Mouse (Mus musculus) embryonic facial prominence, embryonic 14.5 days (tissue): ENCODE measurements around the gene Ntn4. TPM values are rescaled to one million over a fixed set of nuclear protein-coding genes. Genes with fewer than 3 reads are reported as not detected.

ENCODE experiments used
- ATAC-seq: fragments of 200-750 bp; cut with Nextera tagmentation; 2 replicates; pipeline ENCODE4 v1.8.0; 2017; ENCODE audit warnings: low read depth, moderate number of reproducible peaks, moderate TSS enrichment
- DNase-seq: peaks from one replicate; pipeline ENCODE4 v3.0.0-alpha.2; 2015; ENCODE audit warnings: low spot score
- H3K27ac ChIP-seq: fragments of 300-500 bp; sonication (generic); replicated peaks from 2 replicates; pipeline ENCODE4 v1.5.1; 2014; ENCODE audit warnings: low read depth, mild to moderate bottlenecking, low read length, moderate library complexity
- H3K27me3 ChIP-seq: fragments of 300-500 bp; sonication (generic); replicated peaks from 2 replicates; pipeline ENCODE4 v1.6.1; 2014; ENCODE audit warnings: low read length; ENCODE audit not compliant: control insufficient read depth, insufficient read depth
- H3K36me3 ChIP-seq: fragments of 300-500 bp; sonication (generic); 2 replicates; pipeline ENCODE4 v1.6.1; 2014; ENCODE audit warnings: low read length, mixed read lengths; ENCODE audit not compliant: control insufficient read depth, insufficient read depth
- H3K4me1 ChIP-seq: fragments of 300-500 bp; sonication (generic); 2 replicates; pipeline ENCODE4 v1.6.1; 2014; ENCODE audit warnings: antibody characterized with exemption, low read length; ENCODE audit not compliant: control insufficient read depth, insufficient read depth
- H3K4me2 ChIP-seq: fragments of 300-500 bp; sonication (generic); 2 replicates; pipeline ENCODE4 v1.6.1; 2014; ENCODE audit warnings: low read depth, mild to moderate bottlenecking, low read length, moderate library complexity, mixed read lengths
- H3K4me3 ChIP-seq: fragments of 300-500 bp; sonication (generic); 2 replicates; pipeline ENCODE4 v1.5.1; 2014; ENCODE audit warnings: low read depth, mild to moderate bottlenecking, low read length
- H3K9ac ChIP-seq: fragments of 300-500 bp; sonication (generic); 2 replicates; pipeline ENCODE4 v1.6.1; 2014; ENCODE audit warnings: low read depth, mild to moderate bottlenecking, low read length, moderate library complexity, mixed read lengths
- H3K9me3 ChIP-seq: fragments of 300-500 bp; sonication (generic); 2 replicates; pipeline ENCODE4 v1.6.1; 2016; ENCODE audit warnings: low read length; ENCODE audit not compliant: control insufficient read depth
- WGBS: fragments of 180-500 bp; shearing (Covaris S2); extraction: QIAGEN DNeasy Blood & Tissue Kit; methylation state at CpG from one replicate; pipeline ENCODE4 v1.1.7; 2014; 5-methylcytosine and 5-hydroxymethylcytosine counted together
- polyA plus RNA-seq: library from polyadenylated mRNA; unstranded; fragments of >200 nt; fragmentation: Nextera tagmentation; extraction: Ambion mirVana; gene quantifications from 2 replicates; pipeline ENCODE4 v1.2.1, GENCODE M21; 2014

The Ntn4 gene
- polyA plus RNA-seq, 1 experiment from 2014 or later = 0.74 TPM

- ATAC-seq (no peak), DNase-seq (no peak)
- H3K4me2 ChIP-seq = no peak overlapping the region
Measured at GRCm38 (mm10) chr10:93749267-93750192, 109.0 kb downstream of the Ntn4 start.

GRCm38 (mm10) chr10:93751302-93751701, 110.8 kb downstream of the Ntn4 start:
- Histone ChIP-seq H3K9me3 (no peaks in the 10 kb centered on the region), H3K9ac (no peak overlapping the region), H3K4me1 (no peaks in the 10 kb centered on the region), H3K4me2 (no peak overlapping the region), H3K27ac (no peak overlapping the region), H3K36me3 (no peaks in the 10 kb centered on the region), H3K4me3 (no peak overlapping the region), H3K27me3 (no peaks in the 10 kb centered on the region)
- WGBS = 68% methylated on average over 14 of the region's 14 CpGs
- ATAC-seq = no peak
- DNase-seq = no peak

More at GRCm38 (mm10) chr10:93749267-93750192, 109.0 kb downstream of the Ntn4 start:
- Histone ChIP-seq H3K36me3 (no peaks in the 10 kb centered on the region), H3K27ac (no peak overlapping the region), H3K9ac (no peak overlapping the region), H3K4me1 (no peaks in the 10 kb centered on the region), H3K9me3 (no peaks in the 10 kb centered on the region), H3K27me3 (no peaks in the 10 kb centered on the region), H3K4me3 (no peak overlapping the region)
- 59% methylated on average over 21 of the region's 21 CpGs for WGBS

- WGBS = 74% methylated on average over 13 of the region's 13 CpGs
- Histone ChIP-seq H3K36me3 (no peaks in the 10 kb centered on the region), H3K9me3 (no peaks in the 10 kb centered on the region), H3K4me1 (no peaks in the 10 kb centered on the region), H3K4me3 (no peak overlapping the region), H3K4me2 (no peak overlapping the region), H3K9ac (no peak overlapping the region), H3K27ac (no peak overlapping the region), H3K27me3 (no peaks in the 10 kb centered on the region)
- DNase-seq (no peak), ATAC-seq (no peak)
Measured at GRCm38 (mm10) chr10:93753711-93754391, 113.4 kb downstream of the Ntn4 start.

- H3K27me3 ChIP-seq = no peaks in the 10 kb centered on the region
- H3K36me3 ChIP-seq = no peaks in the 10 kb centered on the region
- H3K4me3 ChIP-seq = no peak overlapping the region
- WGBS = 40% methylated on average over 10 of the region's 10 CpGs
- no peak for DNase-seq
- no peak overlapping the region for H3K27ac ChIP-seq
- H3K9ac ChIP-seq = no peak overlapping the region
- H3K9me3 ChIP-seq = no peaks in the 10 kb centered on the region
- no peaks in the 10 kb centered on the region for H3K4me1 ChIP-seq
- no peak for ATAC-seq
- no peak overlapping the region for H3K4me2 ChIP-seq
Measured at GRCm38 (mm10) chr10:93756211-93756610, 115.7 kb downstream of the Ntn4 start.

GRCm38 (mm10) chr10:93759644-93760043, 119.2 kb downstream of the Ntn4 start:
- no peaks in the 10 kb centered on the region for H3K9me3 ChIP-seq
- H3K27ac ChIP-seq = no peak overlapping the region
- ATAC-seq = no peak
- no peaks in the 10 kb centered on the region for H3K36me3 ChIP-seq
- no peak for DNase-seq
- 71% methylated on average over 4 of the region's 4 CpGs for WGBS
- H3K4me3 ChIP-seq = no peak overlapping the region
- H3K9ac ChIP-seq = no peak overlapping the region
- no peaks in the 10 kb centered on the region for H3K27me3 ChIP-seq
- no peaks in the 10 kb centered on the region for H3K4me1 ChIP-seq
- no peak overlapping the region for H3K4me2 ChIP-seq

GRCm38 (mm10) chr10:93760429-93760828, 119.9 kb downstream of the Ntn4 start:
- no peaks in the 10 kb centered on the region for H3K4me1 ChIP-seq
- no peak for ATAC-seq
- H3K36me3 ChIP-seq = no peaks in the 10 kb centered on the region
- no peak overlapping the region for H3K27ac ChIP-seq
- H3K4me2 ChIP-seq = no peak overlapping the region
- no peaks in the 10 kb centered on the region for H3K27me3 ChIP-seq
- no peak overlapping the region for H3K4me3 ChIP-seq
- H3K9me3 ChIP-seq = no peaks in the 10 kb centered on the region
- H3K9ac ChIP-seq = no peak overlapping the region
- 83% methylated on average over 5 of the region's 5 CpGs for WGBS
- no peak for DNase-seq

GRCm38 (mm10) chr10:93763074-93763473, 122.6 kb downstream of the Ntn4 start:
- 39% methylated on average over 5 of the region's 5 CpGs for WGBS
- ATAC-seq = no peak
- H3K27ac ChIP-seq = no peak overlapping the region
- H3K4me3 ChIP-seq = no peak overlapping the region
- H3K27me3 ChIP-seq = no peaks in the 10 kb centered on the region
- no peaks in the 10 kb centered on the region for H3K36me3 ChIP-seq
- no peaks in the 10 kb centered on the region for H3K4me1 ChIP-seq
- no peak overlapping the region for H3K4me2 ChIP-seq
- DNase-seq = no peak
- H3K9ac ChIP-seq = no peak overlapping the region
- H3K9me3 ChIP-seq = no peaks in the 10 kb centered on the region

GRCm38 (mm10) chr10:93766221-93766620, 125.7 kb downstream of the Ntn4 start:
- 86% methylated on average over 5 of the region's 5 CpGs for WGBS
- Histone ChIP-seq H3K4me3 (no peak overlapping the region), H3K9me3 (no peaks in the 10 kb centered on the region), H3K36me3 (no peaks in the 10 kb centered on the region), H3K9ac (no peak overlapping the region), H3K4me1 (no peaks in the 10 kb centered on the region), H3K27me3 (no peaks in the 10 kb centered on the region), H3K27ac (no peak overlapping the region), H3K4me2 (no peak overlapping the region)
- DNase-seq (no peak), ATAC-seq (no peak)
